Mouse (Mus musculus) kidney, postnatal 0 days (tissue): Measurements from ENCODE around the gene Tifa. TPM values are rescaled to one million over a fixed set of nuclear protein-coding genes. Genes with fewer than 3 reads are reported as not detected.
"Not testable (repeated sequence)": the region's sequence is repeated elsewhere in the genome, so short reads cannot be mapped to it uniquely, and the experiment has no call there.

ENCODE experiments used
- ATAC-seq: fragments of 200-750 bp; cut with Nextera tagmentation; replicated peaks from 2 replicates; pipeline ENCODE4 v1.8.0; 2017; ENCODE audit warnings: low read depth, moderate number of reproducible peaks, moderate TSS enrichment, moderate library complexity; ENCODE audit not compliant: low FRiP score
- DNase-seq: peaks from one replicate; pipeline ENCODE4 v3.0.0-alpha.2; 2016; ENCODE audit warnings: low spot score
- H3K27ac ChIP-seq: fragments of 300-500 bp; sonication (generic); 2 replicates; pipeline ENCODE4 v1.5.1; 2014; ENCODE audit warnings: mild to moderate bottlenecking
- H3K27me3 ChIP-seq: fragments of 300-500 bp; sonication (generic); 2 replicates; pipeline ENCODE4 v1.6.1; 2014; ENCODE audit warnings: low read length, mixed read lengths; ENCODE audit not compliant: insufficient read depth
- H3K36me3 ChIP-seq: fragments of 300-500 bp; sonication (generic); 2 replicates; pipeline ENCODE4 v1.6.1; 2014; ENCODE audit warnings: low read length, mixed read lengths; ENCODE audit not compliant: insufficient read depth
- H3K4me1 ChIP-seq: fragments of 300-500 bp; sonication (generic); replicated peaks from 2 replicates; pipeline ENCODE4 v1.6.1; 2014; ENCODE audit warnings: antibody characterized with exemption, low read length, mixed read lengths; ENCODE audit not compliant: insufficient read depth
- H3K4me2 ChIP-seq: fragments of 300-500 bp; sonication (generic); 2 replicates; pipeline ENCODE4 v1.6.1; 2014; ENCODE audit warnings: mild to moderate bottlenecking, low read length, moderate library complexity, mixed read lengths
- H3K4me3 ChIP-seq: fragments of 300-500 bp; sonication (generic); replicated peaks from 2 replicates; pipeline ENCODE4 v1.5.1; 2014; ENCODE audit warnings: low read depth, low read length
- H3K9ac ChIP-seq: fragments of 300-500 bp; sonication (generic); 2 replicates; pipeline ENCODE4 v1.6.1; 2014; ENCODE audit warnings: low read depth, low read length
- H3K9me3 ChIP-seq: fragments of 300-500 bp; sonication (generic); replicated peaks from 2 replicates; pipeline ENCODE4 v1.6.1; 2016; ENCODE audit warnings: low read length, inconsistent platforms, mixed read lengths
- CTCF ChIP-seq: IDR thresholded peaks from 2 replicates; pipeline ENCODE4 v1.5.1; 2016; ENCODE audit warnings: antibody characterized with exemption, low read depth, mild to moderate bottlenecking, moderate library complexity
- WGBS: fragments of 180-500 bp; shearing (Covaris S2); extraction: QIAGEN DNeasy Blood & Tissue Kit; methylation state at CpG from one replicate; pipeline ENCODE4 v1.1.7; 2014; 5-methylcytosine and 5-hydroxymethylcytosine counted together
- polyA plus RNA-seq: library from polyadenylated mRNA; unstranded; fragments of >200 nt; fragmentation: Nextera tagmentation; extraction: Ambion mirVana; gene quantifications from 2 replicates; pipeline ENCODE4 v1.2.1, GENCODE M21; 2015

Gene Tifa
- polyA plus RNA-seq, 1 experiment from 2014 or later: 7.0 TPM

DNA sequence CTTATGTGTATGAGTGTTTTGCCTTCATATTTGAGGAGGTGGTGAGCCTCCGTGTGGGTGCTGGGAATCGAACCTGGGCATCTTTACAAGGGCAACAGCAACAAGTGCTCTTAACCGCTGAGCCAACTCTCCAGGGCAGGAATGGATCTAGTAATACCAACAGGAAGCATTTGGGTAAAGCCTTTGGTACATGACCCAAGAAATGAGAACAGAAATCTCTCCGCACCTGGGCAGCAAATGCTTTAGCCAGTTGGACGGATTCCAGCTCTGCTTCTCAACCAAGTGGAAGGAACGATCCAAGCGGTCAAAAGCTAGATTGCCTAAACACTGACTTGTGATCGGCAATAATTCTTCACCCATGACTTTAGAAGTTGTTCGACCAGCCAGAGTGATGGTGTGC lies 8.7 kb upstream of the Tifa start:
- Histone ChIP-seq H3K9ac (no peak overlapping the region), H3K4me1 (no peaks in the 10 kb centered on the region), H3K36me3 (no peaks in the 10 kb centered on the region), H3K9me3 (no peaks in the 10 kb centered on the region), H3K4me3 (no peak overlapping the region), H3K27me3 (no peaks in the 10 kb centered on the region), H3K4me2 (no peak overlapping the region), H3K27ac (no peak overlapping the region)
- no peak for DNase-seq
- no peak for ATAC-seq
- no peak for TF ChIP-seq CTCF
- whole genome bisulfite sequencing: 74% methylated on average over 9 of the region's 9 CpGs

DNA sequence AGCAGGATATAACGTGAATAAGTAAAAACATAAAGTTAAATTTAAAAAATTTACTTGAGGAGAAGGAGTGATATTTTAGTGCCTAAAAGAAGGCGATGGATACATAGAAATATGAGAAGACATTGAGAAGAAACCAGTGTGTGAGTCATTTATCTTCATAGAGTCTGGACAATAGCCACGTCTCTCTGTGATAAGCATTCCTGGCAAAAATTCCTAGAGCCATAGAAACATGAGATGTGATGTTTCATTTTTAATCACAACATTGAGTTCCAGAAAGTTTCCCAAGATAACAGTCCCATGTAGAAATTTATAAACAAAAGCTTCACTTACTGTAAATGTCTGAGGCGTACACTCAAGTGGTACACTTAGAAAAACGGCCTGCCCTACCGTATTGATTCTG lies 6.7 kb upstream of the Tifa start:
- no peaks in the 10 kb centered on the region for H3K4me1 ChIP-seq
- no peak for TF ChIP-seq CTCF
- no peak for ATAC-seq
- no peaks in the 10 kb centered on the region for H3K36me3 ChIP-seq
- H3K9me3 ChIP-seq: no peaks in the 10 kb centered on the region
- no peaks in the 10 kb centered on the region for H3K27me3 ChIP-seq
- H3K27ac ChIP-seq: no peak overlapping the region
- no peak overlapping the region for H3K4me3 ChIP-seq
- H3K4me2 ChIP-seq: no peak overlapping the region
- DNase-seq: no peak
- H3K9ac ChIP-seq: no peak overlapping the region
- WGBS: 75% methylated on average over 6 of the region's 6 CpGs

- not testable (repeated sequence) for H3K9ac ChIP-seq, H3K4me1 ChIP-seq, H3K4me3 ChIP-seq, H3K4me2 ChIP-seq, H3K27me3 ChIP-seq, H3K27ac ChIP-seq, H3K36me3 ChIP-seq, H3K9me3 ChIP-seq, DNase-seq, ATAC-seq
- 96% methylated on average over 8 of the region's 8 CpGs for WGBS
Measured at GRCm38 (mm10) chr3:127783680-127784079, 5.9 kb upstream of the Tifa start.

- DNase-seq (no peak), ATAC-seq (no peak)
- no peak overlapping the region for H3K27ac ChIP-seq
- H3K4me3 ChIP-seq: no peak overlapping the region
- TF ChIP-seq CTCF: no peak
- no peak overlapping the region for H3K4me2 ChIP-seq
- peaks cover 4% of the 10 kb centered on the region; the same call in 1 of the 2 replicates for H3K4me1 ChIP-seq
- no peak overlapping the region for H3K9ac ChIP-seq
- H3K36me3 ChIP-seq: no peaks in the 10 kb centered on the region
- H3K27me3 ChIP-seq: no peaks in the 10 kb centered on the region
- H3K9me3 ChIP-seq: no peaks in the 10 kb centered on the region
Measured at GRCm38 (mm10) chr3:127787032-127787431, 2.6 kb upstream of the Tifa start.

DNA sequence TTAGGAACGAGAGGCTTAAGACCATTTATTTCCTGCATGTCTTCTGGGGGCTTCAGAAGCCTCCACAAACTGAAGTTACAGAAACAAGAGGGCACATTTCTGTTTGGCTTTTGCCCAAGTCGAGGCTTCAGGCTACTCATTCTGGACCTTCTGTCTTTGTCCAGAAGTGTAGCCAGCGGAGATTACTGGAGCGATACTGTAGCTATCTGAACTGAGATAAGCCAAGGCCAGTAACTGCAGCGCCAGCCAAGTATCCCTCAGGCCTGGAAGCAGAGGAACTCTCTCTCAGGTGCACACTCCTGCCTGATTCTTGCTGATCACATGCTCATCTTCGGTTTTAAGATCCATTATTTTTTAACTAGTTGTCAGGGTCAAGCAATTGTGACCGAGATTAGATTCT lies 1.6 kb upstream of the Tifa start:
- Histone ChIP-seq H3K36me3 (no peaks in the 10 kb centered on the region), H3K4me3 (no peak overlapping the region), H3K9me3 (no peaks in the 10 kb centered on the region), H3K27me3 (no peaks in the 10 kb centered on the region), H3K9ac (no peak overlapping the region), H3K4me2 (no peak overlapping the region), H3K27ac (no peak overlapping the region), H3K4me1 (peaks cover 4% of the 10 kb centered on the region; the same call in 1 of the 2 replicates)
- WGBS: 59% methylated on average over 7 of the region's 7 CpGs
- ATAC-seq (no peak), DNase-seq (no peak)
- no peak for TF ChIP-seq CTCF

DNA sequence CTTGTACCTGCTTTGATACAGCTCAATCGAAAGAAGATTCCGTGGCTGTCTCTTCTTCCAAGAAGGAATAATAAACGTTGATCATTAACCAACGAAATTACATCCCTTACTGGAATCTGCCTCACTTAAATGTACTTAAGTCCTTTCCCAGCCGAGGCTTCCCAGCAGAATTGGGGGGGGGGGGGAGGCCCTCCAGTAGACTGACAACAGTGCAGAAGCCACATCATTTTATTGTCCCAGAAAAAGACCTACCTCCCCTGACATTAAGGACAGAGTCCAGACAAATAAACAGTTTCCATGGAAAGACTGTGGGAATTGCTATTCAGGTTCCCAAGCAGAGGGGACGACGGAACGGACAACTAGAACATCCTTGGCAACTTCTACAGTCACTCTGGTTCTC lies 686 bp upstream of the Tifa start:
- Histone ChIP-seq H3K9ac (peak overlapping the region; percentile 69; the same call in 1 of the 2 replicates), H3K4me3 (peak overlapping the region; percentile 52), H3K27me3 (no peaks in the 10 kb centered on the region), H3K4me2 (peak overlapping the region; percentile 98), H3K36me3 (no peaks in the 10 kb centered on the region), H3K27ac (no peak overlapping the region), H3K4me1 (peaks cover 4% of the 10 kb centered on the region; the same call in 1 of the 2 replicates), H3K9me3 (no peaks in the 10 kb centered on the region)
- 21% methylated on average over 8 of the region's 8 CpGs for WGBS
- DNase-seq: no peak
- no peak for ATAC-seq
- no peak for TF ChIP-seq CTCF
